Mouse (Mus musculus) layer of hippocampus, postnatal 36 days (tissue): ENCODE data around the gene Gpr183. TPM values are rescaled to one million over a fixed set of nuclear protein-coding genes. Genes with fewer than 3 reads are reported as not detected.

Source experiments
- DNase-seq, 2 experiments: peaks; one replicate each; pipeline ENCODE4 v3.0.0; 2022
- total RNA-seq, 2 experiments: library from RNA; stranded (reverse); gene quantifications; 2 replicates each; pipeline ENCODE4 v1.2.3; 2021

Gpr183 gene
- under 1 TPM; 0.77 to 0.81 TPM for total RNA-seq

DNA sequence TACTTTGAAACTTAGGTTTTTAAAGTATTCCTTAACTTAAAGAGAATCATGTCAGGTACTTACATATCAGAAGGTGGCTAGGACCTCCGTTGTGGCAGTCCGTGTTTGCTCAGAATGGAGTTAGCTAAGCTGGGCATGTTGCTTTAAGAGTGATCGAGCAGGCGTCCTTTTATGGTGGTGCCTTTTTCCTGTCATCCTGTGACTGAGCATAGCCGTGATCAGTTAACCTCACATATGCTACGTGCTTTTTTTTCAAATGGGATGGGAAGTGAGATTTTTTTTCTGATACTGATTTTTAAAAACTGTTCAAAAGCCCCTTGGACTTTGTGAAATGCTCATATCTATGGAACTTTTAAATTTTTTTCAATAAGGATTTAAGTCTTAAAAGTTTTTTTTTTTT is at the start of gene Gpr183:
Gene Gpr183 (minus strand): TSS at position 206 of the 400 bp plus-strand sequence.
- no peak for DNase-seq

DNA sequence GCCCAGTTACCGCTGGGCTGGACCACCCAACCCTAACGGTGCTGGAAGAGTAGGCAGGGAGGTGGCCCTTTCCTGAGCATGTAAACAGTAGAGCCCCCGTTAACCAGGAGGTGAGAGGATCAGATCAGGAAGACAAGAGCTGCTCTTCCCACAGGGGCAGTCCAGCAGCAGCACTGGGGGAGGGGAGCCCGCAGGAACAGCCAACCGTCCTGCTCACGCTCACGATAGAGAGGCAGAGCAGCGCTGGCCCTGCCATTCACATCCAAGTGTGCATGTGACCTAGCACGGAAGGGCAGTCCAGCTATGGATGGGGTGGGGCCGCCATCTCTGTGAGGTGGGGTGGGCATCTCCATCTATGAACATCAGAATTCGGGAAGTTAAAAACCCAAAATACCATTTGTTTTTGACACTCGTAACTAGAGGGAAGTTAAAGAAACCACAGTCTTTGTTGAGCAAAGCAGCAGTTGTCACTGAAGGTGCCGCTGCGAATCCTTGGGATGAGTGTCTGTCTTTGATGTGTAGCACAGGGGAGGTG is 48.5 kb upstream of the Gpr183 start:
- no peak for DNase-seq

DNA sequence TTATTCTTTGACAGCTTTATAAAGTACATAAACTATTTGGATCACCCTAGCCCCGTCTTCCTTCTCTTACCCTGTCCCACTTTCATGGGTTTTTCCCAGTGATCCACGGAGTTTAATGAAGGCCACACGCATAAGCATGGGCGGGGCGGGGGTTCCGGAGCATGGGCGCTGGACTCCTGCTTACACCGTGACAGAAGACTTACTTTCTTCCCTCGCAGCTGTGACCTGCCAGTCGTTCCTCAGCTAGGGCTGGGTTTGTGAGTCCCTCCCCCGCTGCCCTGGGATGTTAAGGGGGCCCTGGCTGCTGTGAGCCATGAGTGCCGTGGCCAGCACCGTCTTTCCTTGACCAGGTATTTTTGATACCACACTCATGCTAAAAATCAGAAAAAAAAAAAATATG is 47.8 kb upstream of the Gpr183 start:
- no peak for DNase-seq

DNA sequence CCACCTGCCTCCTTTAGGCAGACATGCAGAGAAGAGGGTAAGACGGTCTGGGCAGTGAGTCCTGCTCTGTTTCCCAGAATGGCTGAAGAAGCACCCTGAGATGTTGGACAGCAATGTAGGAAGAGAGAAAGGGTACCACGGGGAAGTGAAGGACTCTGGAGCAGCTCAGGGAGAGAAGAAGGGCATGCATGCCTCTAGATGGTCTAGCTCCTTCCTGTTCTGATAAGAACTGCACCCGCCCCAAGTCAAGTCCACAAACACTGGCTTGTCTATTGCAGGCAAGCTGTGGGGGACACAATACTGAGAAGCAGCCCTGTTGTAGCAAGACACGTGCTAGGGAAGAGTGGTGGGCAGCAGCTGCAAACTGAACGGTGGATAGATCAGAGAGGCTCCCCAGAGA is 47.2 kb upstream of the Gpr183 start:
- DNase-seq, result no peak

DNA sequence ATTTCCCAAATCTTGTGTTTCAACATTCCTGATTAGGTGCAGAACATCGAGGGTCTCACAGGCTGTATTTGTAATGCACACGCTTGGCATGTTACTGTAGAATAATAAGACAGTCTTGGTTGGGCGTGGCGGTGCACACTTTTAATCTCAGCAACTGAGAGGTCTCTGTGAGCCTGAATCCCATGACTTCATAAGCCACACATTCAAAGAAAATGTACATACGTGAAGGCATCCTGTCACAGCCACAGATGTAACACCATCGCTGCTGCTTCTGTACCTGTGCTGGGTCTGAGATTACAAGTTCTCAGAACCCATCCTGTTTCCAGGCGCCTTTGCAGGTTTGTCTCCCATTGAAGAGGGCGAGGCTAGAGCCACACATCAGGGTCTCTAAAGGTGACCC is 46.8 kb upstream of the Gpr183 start:
- DNase-seq, result no peak

DNA sequence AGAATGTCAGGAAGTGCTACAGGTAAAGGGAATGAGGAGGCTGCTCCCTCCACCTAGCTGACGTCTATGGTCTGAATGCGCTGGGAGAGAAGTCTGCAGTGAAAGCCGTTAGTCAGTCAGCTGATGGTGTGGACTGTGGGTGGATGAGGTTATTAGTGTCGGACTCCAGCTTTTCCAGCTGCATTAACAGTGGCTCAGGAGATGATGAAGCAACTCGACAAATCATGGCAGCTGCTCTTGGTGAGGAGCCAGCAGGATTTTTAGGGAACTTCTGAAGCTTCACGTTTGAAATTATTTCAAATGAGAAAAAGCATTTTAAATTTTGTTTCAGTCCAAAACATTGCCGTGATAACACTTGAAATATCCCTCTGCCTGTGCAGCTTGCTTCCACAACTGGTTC is 45.3 kb upstream of the Gpr183 start:
- DNase-seq, result no peak

DNA sequence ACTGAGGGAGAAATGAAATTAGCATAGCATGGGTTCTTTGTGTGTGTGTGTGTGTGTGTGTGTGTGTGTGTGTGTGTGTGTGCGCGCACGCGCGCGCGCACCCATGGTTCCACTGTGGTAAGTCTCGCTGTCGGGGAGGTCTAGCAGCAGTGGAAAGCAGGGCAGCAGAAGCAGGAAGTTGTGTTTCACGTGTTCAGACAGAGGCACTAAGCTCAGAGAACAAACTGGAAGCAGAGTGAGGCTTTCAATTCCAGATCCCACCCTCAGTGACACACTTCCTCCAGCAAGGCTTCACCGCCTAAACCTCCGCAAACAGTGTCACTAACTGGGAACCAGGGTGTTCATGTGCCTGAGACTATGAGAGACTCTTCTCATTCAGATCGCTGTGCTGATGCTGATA is 44.5 kb upstream of the Gpr183 start:
- no peak for DNase-seq

DNA sequence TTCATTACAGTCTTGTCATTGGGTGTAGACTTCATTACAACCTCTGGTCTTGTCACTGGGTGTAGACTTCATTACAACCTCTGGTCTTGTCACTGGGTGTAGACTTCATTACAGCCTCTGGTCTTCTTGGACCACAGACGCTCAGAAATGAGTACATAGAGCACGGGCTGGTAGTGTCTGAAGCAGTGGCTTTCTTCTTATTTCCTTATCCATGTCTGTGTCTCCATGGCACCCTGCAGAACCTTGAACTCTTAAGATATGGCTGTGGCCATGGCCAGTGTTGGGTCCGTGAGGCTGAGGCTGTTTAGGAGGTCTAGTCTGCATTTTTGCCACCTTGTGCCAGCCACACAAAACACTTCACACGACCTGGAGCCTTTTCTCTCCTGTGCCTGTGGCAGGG is 43.3 kb upstream of the Gpr183 start:
- no peak for DNase-seq

DNA sequence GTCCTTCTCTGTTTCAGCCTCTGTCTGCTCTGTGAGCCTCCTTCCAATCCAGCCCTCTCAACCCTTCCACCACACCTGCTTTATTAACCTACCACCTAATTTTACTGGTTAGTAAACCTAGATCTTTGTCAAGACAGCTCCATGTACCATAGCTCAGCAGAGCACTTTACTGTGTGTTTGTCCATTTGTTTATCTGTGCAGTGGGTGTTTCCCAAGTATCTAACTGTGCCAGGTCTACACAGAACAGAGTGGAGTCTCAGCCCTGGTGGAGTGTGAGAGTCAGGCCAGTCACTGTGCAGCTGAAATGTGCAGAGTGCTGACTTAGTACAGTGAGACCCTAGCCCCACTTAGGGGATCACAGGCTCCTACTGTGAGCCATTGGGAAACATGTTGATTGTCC is 38.8 kb upstream of the Gpr183 start:
- no peak for DNase-seq

DNA sequence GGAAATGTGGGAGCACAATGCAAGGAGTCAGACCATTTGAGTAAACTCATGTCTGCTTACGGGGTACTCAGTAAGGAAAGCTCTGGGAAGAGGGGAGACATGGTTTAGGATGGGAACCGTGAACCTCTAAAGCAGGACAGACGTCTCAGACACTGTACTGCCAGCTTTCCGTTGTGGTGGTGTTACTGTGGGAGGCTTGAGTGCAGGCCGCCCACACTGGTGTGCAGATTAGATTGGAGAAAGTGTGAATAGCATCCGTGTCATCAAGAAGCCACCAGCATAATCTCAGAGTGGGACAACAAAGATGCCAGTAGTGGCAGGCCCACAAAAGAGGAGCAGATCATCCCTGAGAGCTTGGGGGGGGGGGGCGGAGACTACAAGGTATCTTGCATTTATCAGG is 37.2 kb upstream of the Gpr183 start:
- DNase-seq, result no peak

DNA sequence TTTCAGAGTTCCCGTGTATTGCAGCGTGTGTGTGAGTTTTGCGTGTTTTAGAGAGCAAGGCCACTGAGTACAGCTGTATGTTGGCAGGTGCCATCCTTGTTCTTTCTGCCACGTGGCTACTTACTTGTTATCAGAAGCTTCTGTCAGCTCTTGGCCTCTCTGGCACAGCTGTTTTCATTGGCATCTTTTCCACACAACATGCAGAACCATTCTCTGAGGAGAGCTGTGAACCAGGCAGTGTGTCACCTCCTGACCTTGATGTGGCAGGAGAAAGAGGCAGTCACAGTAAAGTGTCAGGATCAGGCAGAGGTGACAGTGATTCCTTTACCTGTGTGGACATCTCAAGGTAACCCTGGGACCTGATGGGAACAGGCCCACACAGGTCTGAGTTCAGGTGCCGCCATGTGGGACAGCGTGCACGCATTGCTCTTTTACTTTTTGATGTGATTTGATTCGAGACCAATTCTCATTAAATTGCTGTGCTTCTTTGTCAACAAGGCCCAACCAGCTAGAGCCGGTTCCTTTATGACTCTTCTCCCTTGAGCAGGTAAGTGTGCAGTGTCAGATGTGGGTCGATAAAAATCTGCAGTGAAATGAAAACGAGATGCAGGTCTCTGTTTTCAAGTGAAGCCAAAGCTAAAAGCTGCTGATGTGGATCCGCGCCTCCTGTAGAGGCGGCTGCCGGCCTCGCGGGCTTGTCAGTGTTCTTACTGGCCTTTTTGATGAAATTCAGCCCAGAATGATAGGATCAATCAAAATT is 35.5 kb upstream of the Gpr183 start:
- no peak for DNase-seq

DNA sequence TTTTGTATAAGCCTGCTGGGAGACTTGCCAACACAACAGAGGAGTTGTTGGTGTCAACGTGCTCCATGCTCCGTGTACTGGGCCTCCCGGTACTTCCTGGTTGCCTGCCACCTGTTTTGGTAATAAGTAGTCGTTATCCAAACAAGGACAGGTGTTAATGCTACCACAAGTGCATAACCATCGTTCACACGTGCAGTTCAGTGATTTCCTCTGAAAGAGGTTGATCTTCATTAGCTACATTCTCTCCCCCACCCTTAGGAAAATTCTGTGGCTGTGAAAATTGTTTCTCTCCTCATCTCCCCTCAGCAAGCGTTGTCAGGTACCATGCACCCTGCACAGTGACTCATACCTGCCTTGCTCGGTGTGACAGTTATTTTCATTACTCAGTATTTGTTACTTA is 34.5 kb upstream of the Gpr183 start:
- DNase-seq, result no peak

DNA sequence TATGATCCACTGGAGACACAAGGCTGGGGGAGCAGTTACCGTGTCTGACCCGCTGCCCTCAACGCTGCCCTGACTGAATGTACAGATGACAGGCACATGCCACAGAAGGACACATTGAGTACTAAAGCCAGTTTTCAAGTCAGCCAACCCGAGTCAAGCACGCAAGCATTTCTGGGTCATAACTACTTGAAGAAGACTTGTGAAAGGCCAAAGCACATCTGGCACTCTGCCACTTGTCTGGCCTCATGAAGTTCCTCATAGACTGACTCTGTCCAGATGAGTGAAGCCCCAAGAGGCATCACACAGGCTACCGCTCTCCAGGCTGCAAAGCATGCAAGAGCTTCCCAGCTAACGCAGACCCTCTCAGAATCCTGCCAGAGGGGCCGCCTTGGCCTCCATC is 31.8 kb upstream of the Gpr183 start:
- DNase-seq, result peak in 1 of 2 experiments; percentile 15

DNA sequence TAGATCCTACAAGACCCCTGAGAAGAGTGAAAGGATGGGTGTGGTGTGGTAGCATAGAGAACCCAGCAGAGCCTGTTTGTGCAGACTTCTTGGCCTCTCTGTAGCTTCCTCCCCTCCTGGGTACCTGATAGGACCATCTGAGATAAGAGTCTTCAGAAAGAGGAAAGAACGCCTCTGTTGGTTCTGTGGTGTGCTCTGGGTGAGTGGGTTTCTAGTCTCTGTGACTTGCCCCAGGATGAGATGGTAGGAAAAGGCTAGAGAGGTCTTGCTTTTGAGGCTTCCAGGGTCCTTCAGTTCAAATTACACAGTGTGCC is 30.5 kb upstream of the Gpr183 start:
- DNase-seq, result no peak

DNA sequence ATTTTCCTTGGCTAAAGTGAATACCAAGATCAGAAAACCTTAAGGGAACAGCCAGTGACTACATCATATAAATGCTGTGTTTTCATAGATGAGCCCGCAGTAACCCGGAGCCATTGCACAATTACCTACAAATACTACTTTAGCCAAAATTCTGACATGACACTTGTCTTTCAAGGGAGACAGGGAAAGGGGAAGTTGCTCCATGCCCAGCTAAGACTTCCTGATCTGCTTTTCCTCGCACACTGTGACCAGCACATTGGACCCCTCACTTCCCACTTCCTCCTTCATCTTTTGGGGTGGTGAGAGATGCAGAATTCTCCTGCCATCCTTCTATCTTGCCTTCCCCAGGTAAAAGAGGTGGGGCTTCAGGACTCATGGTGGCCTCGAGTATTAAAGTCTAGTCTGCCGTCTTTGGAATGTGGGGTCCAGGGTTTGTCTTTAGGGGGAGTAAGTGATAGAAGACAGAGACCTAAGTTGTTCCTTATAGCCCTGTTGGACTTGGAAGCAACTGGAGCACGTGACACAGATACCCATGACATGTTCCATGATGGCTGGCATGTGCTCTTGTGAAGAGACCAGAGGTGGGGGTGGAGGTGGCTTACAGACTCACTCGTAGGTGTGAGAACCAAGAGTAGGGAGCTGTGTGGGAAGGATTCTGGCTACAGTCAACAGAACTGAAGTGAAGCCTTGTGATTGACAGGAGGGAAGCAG is 30.0 kb upstream of the Gpr183 start:
- DNase-seq, result no peak

DNA sequence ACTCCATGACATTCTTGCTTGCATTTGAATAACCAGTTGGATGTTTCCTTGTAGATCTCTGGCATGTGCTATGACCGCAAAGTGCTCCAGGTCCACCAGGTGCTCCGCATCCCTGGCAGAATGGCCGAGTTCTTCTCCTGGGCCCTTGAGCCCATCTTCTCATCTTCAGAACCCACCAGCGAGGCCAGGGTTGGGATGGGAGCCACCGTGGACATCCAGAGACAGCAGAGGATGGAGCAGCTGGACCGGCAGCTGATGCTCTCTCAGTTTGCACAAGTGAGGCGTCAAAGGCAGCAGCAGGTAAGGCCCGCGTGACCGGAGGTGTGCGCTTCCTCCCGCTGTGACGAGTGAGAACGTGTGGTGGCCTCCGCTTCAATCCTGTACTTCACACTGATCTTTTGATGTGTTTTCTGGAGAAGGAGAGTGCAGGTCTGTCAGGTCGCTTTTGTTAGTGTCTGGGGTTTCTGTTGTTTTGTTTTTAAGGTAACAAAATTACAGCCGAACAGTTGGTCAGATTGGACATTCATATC is 29.2 kb upstream of the Gpr183 start:
- no peak for DNase-seq

DNA sequence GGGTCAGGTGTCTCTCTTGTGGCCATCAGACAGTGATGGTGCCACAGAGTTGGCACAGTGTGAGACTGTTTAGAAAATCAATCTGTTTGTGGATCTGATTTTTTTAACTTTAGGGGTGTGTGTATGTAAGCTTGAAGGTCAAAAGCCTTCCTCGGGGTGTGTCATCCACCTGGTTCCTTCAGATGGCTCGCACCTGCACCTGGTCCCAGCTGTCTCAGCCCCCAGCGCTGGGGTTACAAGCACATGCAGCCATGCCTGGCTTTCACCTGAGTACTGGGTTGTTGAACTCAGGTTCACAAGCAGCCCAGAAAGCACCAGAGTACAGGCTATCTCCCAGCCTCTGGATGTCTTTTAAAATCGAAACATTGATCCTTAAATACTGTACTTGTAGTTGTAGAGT is 28.6 kb upstream of the Gpr183 start:
- no peak for DNase-seq

DNA sequence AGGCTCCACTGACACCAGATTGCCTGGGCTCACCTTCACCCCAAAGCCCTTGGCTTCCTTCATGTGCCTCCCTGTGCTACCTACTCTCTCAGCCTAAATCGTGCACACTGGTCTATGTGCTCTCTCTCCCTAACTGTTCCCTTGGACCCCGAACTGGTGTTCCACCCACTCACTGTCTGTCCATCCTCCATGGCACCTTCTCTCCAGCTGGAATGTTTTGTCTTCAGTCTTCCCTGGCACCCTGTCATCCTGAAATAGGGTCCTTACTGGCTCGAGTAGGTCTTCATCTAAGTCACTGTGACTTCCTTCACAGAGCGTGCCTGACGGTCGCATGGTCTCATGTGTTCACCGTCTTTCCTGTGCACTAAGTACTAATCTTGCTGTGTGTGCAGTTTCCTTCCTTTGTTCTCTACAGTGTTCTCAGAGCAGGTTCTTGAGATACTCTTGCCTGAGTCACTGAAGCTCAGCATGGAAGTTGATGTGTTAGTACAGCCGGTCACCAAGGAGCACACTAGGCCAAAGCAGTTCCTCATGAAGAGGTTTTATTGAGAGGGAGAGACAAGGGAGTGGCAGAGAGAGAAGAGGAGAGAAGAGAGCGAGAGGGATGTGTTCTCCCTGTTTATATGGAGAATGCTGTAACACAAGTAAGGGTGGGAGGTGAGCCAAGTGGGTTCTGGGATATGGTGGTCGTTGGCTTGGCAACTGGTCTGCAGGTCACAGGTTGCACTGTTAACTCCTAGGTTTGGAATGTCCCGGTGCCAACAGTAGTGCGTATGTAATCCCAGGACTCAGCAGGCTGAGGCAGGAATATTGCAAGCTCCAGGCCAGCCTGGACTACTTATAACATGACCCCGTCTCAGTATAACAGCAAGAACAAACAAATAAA is 27.6 kb upstream of the Gpr183 start:
- no peak for DNase-seq

DNA sequence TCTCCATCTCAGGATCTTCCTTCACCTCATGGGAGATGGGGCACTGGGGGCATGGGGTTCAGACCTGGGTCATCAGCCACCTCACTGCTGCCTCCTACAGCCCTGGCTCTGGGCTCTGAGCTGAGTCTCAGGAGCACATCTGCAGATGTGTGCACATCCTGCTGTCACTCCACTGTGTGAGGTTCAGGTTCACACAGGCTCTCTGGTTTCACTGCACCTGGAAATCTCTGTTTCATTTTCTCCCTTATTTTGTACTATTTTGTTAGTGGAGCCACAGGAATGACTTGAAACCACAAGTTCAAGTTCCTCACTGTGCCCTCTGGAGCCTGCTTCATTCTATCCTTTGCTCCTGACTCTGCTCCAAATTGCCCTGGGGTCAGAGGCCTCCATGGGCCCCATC is 26.9 kb upstream of the Gpr183 start:
- no peak for DNase-seq

DNA sequence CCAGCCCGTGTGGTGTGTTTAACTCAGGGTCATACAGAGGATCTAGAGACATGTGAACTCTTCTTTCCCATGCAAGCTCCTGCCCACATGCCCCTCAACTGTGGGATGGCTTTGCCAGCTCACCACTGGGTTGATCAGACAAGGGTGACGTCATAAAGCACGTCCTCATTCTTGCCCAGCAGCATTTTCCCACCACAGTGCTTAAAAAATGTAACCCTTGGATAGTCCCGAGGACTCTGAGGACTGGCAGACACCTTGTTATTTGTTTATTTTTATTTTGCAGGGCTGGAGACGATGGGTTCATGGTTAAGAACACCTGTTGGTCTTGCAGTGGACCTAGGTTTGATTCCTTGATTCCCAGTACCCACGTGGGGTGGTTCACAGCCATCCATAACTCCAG is 25.9 kb upstream of the Gpr183 start:
- no peak for DNase-seq

DNA sequence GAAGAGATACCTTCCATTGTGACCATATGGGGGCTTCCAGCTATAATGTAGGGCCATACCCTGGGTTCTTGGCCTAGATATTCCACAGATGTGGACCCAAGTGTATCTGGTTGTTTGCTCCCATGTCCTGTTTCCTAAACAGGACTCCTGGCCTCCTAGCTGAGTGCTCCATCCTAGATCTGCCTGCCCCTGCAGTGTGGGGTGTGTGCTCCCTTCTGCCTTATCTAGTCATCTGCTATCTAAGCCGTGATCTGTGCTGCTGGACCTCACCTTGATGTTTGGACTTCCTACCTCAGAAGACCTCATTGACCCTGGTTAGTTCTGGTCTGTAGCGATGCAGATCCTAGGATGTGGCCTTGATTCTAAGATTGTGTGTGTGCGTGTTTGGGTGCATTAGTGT is 24.9 kb upstream of the Gpr183 start:
- no peak for DNase-seq

DNA sequence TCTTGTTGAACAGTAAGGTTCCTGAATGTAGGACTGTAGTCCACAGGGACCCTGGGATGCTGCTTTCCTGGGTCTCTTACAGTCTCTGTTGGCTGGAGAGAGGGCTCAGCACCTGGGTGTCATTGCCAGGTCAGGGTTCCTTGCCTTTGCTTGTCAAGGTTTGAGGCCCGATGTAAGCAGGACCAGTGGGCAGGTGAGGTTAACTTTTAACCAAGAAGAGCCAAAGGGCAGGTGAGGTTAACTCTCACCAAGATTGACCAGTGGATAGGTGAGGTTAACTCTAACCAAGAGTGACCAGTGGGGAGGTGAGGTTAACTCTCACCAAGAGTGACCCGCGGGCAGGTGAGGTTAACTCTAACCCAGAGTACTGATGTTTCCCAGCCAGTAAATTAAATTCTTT is 24.3 kb upstream of the Gpr183 start:
- DNase-seq, result no peak

DNA sequence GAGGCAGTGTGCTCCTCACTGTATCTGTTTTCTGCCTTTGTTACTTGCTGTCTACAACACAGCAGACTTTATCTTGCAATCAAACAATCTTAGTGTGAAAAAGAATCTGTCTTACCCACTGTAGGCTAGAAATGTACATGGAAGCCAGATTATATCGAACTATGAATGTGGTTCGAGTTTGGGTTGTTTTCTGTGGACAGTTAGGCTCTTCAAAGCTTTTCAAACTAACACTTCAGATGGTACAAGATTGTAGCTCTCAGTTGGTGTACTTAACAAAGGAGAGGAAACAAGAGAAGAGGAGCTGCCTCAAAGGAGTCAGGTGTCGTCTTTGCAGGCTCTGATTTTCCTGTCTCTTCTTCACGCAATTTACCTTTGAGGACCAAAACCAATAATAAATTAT is 22.7 kb upstream of the Gpr183 start:
- DNase-seq, result no peak
